Mouse (Mus musculus) bone marrow, adult 2 months (tissue): Measurements from ENCODE around the gene Mllt1. TPM values are rescaled to one million over a fixed set of nuclear protein-coding genes. Genes with fewer than 3 reads are reported as not detected.
A peak's percentile ranks its signal among the peaks of the same experiment; 100 is the strongest.

ENCODE experiments used
- H3K27ac ChIP-seq: fragments of 200-500 bp; 2 replicates; pipeline ENCODE4 v1.5.1; 2012; ENCODE audit warnings: low read depth, mild to moderate bottlenecking, control low read depth, inconsistent platforms, low read length; ENCODE audit not compliant: control insufficient read depth, poor library complexity, insufficient read depth
- H3K4me1 ChIP-seq: fragments of 200-500 bp; 2 replicates; pipeline ENCODE4 v1.6.1; 2011; ENCODE audit warnings: low read length; ENCODE audit not compliant: control insufficient read depth, insufficient read depth
- H3K4me3 ChIP-seq: fragments of 200-500 bp; replicated peaks from 2 replicates; pipeline ENCODE3; 2011; ENCODE audit warnings: mild to moderate bottlenecking, low read depth, low read length, control low read depth; ENCODE audit not compliant: control insufficient read depth
- CTCF ChIP-seq: fragments of 200-500 bp; IDR thresholded peaks from 2 replicates; pipeline ENCODE4 v1.5.1; 2011; ENCODE audit warnings: low read length, control low read depth; ENCODE audit not compliant: control insufficient read depth, insufficient read depth
- POLR2A ChIP-seq: fragments of 200-500 bp; IDR thresholded peaks from 2 replicates; pipeline ENCODE4 v1.6.1; 2011; ENCODE audit warnings: low read depth, mild to moderate bottlenecking, control low read depth, low read length, borderline replicate concordance; ENCODE audit not compliant: control insufficient read depth
- WGBS: fragments of 180-500 bp; shearing (Covaris S2); methylation state at CpG from one replicate; pipeline ENCODE4 v1.1.7; 2018; 5-methylcytosine and 5-hydroxymethylcytosine counted together
- polyA plus RNA-seq: library from polyadenylated mRNA; stranded (reverse); fragments of >200 nt; gene quantifications from 2 replicates; pipeline ENCODE4 v1.2.4, GENCODE M21; 2011; ENCODE audit warnings: low replicate concordance; ENCODE audit not compliant: missing spikeins, insufficient read depth, insufficient read length

The Mllt1 gene
- polyA plus RNA-seq, 1 experiment = 17.3 TPM

- H3K27ac ChIP-seq = no peak overlapping the region
- H3K4me3 ChIP-seq = no peak overlapping the region
- TF ChIP-seq POLR2A (no peak), CTCF (no peak)
- no peaks in the 10 kb centered on the region for H3K4me1 ChIP-seq
- 77% methylated on average over 13 of the region's 14 CpGs for WGBS
These were observed 38.9 kb upstream of the Mllt1 start for GRCm38 (mm10) chr17:56973956-56974707.

GRCm38 (mm10) chr17:56970081-56970480 lies 34.9 kb upstream of the Mllt1 start:
- no peak for TF ChIP-seq CTCF
- TF ChIP-seq POLR2A = no peak
- WGBS = 63% methylated on average over 5 of the region's 5 CpGs
- no peak overlapping the region for H3K4me3 ChIP-seq
- no peak overlapping the region for H3K27ac ChIP-seq
- H3K4me1 ChIP-seq = no peaks in the 10 kb centered on the region

- H3K4me1 ChIP-seq = no peaks in the 10 kb centered on the region
- TF ChIP-seq CTCF = no peak
- no peak for TF ChIP-seq POLR2A
- no peak overlapping the region for H3K27ac ChIP-seq
- 61% methylated on average over 3 of the region's 3 CpGs for WGBS
- no peak overlapping the region for H3K4me3 ChIP-seq
These were observed 34.1 kb upstream of the Mllt1 start for GRCm38 (mm10) chr17:56969321-56969720.

GRCm38 (mm10) chr17:56963646-56964045 lies 28.4 kb upstream of the Mllt1 start:
- WGBS = 83% methylated on average over 6 of the region's 6 CpGs
- H3K4me1 ChIP-seq = no peaks in the 10 kb centered on the region; the same call in 1 of the 2 replicates
- H3K27ac ChIP-seq = no peak overlapping the region
- TF ChIP-seq CTCF (no peak), POLR2A (no peak)
- no peak overlapping the region for H3K4me3 ChIP-seq

GRCm38 (mm10) chr17:56962642-56963405 lies 27.6 kb upstream of the Mllt1 start:
- no peak overlapping the region for H3K4me3 ChIP-seq
- no peak for TF ChIP-seq POLR2A
- TF ChIP-seq CTCF = no peak
- H3K4me1 ChIP-seq = peaks cover 2% of the 10 kb centered on the region; the same call in 1 of the 2 replicates
- H3K27ac ChIP-seq = no peak overlapping the region
- WGBS = 68% methylated on average over 5 of the region's 5 CpGs

- no peak for TF ChIP-seq POLR2A
- TF ChIP-seq CTCF = no peak
- WGBS = 86% methylated on average over 4 of the region's 4 CpGs
- no peak overlapping the region for H3K4me3 ChIP-seq
- H3K4me1 ChIP-seq = peaks cover 2% of the 10 kb centered on the region; the same call in 1 of the 2 replicates
- no peak overlapping the region for H3K27ac ChIP-seq
These were observed 26.7 kb upstream of the Mllt1 start for GRCm38 (mm10) chr17:56961880-56962279.

GRCm38 (mm10) chr17:56958667-56959066 lies 23.5 kb upstream of the Mllt1 start:
- WGBS = 70% methylated on average over 4 of the region's 4 CpGs
- TF ChIP-seq CTCF (no peak), POLR2A (no peak)

GRCm38 (mm10) chr17:56957763-56958429 lies 22.7 kb upstream of the Mllt1 start:
- H3K4me3 ChIP-seq = no peak overlapping the region
- TF ChIP-seq CTCF (0 out of 2 replicates have a peak, but pooled peaks have one; percentile 4), POLR2A (no peak)
- peaks cover 2% of the 10 kb centered on the region; the same call in 1 of the 2 replicates for H3K4me1 ChIP-seq
- peak overlapping the region; percentile 23; the same call in 1 of the 2 replicates for H3K27ac ChIP-seq
- WGBS = 4% methylated on average over 11 of the region's 11 CpGs

More at GRCm38 (mm10) chr17:56958667-56959066, 23.5 kb upstream of the Mllt1 start:
- Histone ChIP-seq H3K4me3 (no peak overlapping the region), H3K27ac (no peak overlapping the region), H3K4me1 (peaks cover 2% of the 10 kb centered on the region; the same call in 1 of the 2 replicates)
